ENCODE assay signal across 8 mouse cellular contexts in the genomic region with DNA sequence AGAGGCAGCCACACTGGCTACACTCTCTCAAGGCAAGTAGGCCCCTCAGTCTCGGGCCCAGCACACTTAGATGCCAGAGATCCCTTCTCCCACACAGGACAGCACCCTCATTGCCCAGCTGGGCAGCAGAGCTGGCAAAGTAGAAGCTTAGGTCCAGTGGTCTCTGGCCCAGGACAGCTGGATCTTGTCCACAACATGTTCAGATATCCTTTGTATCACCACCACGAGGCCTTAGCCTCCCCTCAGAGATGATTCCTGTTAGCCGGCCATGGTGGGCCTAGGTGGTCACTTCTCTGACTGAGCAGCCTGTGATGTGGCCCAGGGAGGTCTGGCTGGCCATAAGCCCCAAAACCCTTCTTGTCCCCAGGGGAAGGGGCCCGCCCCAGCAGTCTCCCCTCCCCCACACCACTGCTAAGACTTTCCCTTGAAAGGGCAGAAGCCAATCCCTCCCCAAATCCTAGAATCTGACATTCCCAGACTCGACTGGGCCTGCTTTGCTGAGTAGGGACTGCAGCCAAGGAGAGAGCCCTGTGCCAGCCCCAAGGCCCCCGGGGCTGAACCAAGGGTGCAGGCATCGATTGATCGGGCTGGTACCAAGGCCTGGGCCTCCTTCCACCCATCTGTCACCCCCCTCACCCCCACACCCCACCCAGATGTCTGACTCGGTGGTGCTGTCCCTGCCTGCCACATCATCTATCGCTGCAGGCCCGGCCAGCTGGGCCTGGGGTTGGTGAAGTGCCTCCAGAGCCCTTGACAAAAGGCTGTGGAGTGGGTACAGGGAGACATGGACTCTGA. TPM values are rescaled to one million over a fixed set of nuclear protein-coding genes. Genes with fewer than 3 reads are reported as not detected.
A peak's percentile ranks its signal among the peaks of the same experiment; 100 is the strongest.
DNase-seq lines count a peak whose midpoint lies in the region; ATAC-seq and TF ChIP-seq lines count a peak whose summit lies in the region.

No protein-coding gene starts in this region.

- DNase-seq in heart, adult 11 months, result peak; percentile 93
- DNase-seq in heart, postnatal 25 days (ENCODE audit: low spot score), result no peak
- no peak for DNase-seq in forebrain, embryonic 10.5 days (ENCODE audit: extremely low spot score, low spot score)
- no peak for DNase-seq in liver, postnatal 0 days
- DNase-seq in embryo, embryonic 10 days (ENCODE audit: low spot score), result no peak
- DNase-seq in adipocyte (ENCODE audit: low spot score), result no peak

- H3K4me3 ChIP-seq in E14TG2a.4 (replicated peaks; ENCODE audit: low read length), result peak overlapping the region; percentile 39; the same call in 1 of the 2 replicates
- H3K4me3 ChIP-seq in forebrain, embryonic 10.5 days, result peak overlapping the region; percentile 11; the same call in 1 of the 2 replicates
- H3K4me3 ChIP-seq in liver, postnatal 0 days (ENCODE audit: low read depth, low read length), result no peak overlapping the region

- H3K9ac ChIP-seq in liver, postnatal 0 days (replicated peaks), result no peak overlapping the region; the same call in 1 of the 2 replicates

- peak overlapping the region; percentile 19; the same call in 1 of the 2 replicates for H3K4me2 ChIP-seq in liver, postnatal 0 days (ENCODE audit: low read depth, low read length)

- 46% methylated on average over 11 of the region's 11 CpGs for WGBS in forebrain, embryonic 10.5 days
- 65% methylated on average over 11 of the region's 11 CpGs for WGBS in liver, postnatal 0 days (ENCODE audit: insufficient replicate concordance)

- H3K27me3 ChIP-seq in E14TG2a.4 (ENCODE audit: insufficient read depth, low read length), result no peaks in the 10 kb centered on the region; the same call in 1 of the 2 replicates
- H3K27me3 ChIP-seq in forebrain, embryonic 10.5 days (ENCODE audit: poor library complexity, severe bottlenecking), result peaks cover 65% of the 10 kb centered on the region
- 0 out of 2 replicates have a peak, but pooled peaks cover 7% of the 10 kb centered on the region for H3K27me3 ChIP-seq in liver, postnatal 0 days (ENCODE audit: insufficient read depth, low read length)

- no peak for ATAC-seq in liver, postnatal 0 days
- ATAC-seq in megakaryocyte-erythroid progenitor cell, adult 5-6 weeks (replicated peaks; ENCODE audit: low FRiP score, low TSS enrichment, poor library complexity, severe bottlenecking), result no peak

- peak overlapping the region; percentile 84 for H3K27ac ChIP-seq in forebrain, embryonic 10.5 days
- no peak overlapping the region for H3K27ac ChIP-seq in liver, postnatal 0 days (ENCODE audit: low read depth)

- peaks cover 6% of the 10 kb centered on the region for H3K9me3 ChIP-seq in E14TG2a.4 (ENCODE audit: low read length)
- no peaks in the 10 kb centered on the region for H3K9me3 ChIP-seq in forebrain, embryonic 10.5 days
- no peaks in the 10 kb centered on the region for H3K9me3 ChIP-seq in liver, postnatal 0 days (ENCODE audit: low read length)

- no peak for TF ChIP-seq EP300 in liver, postnatal 0 days (IDR thresholded peaks at IDR 0.05; ENCODE audit: low read depth)

- intact Hi-C loops in heart, postnatal 25 days (cut with DNase I), result no loop called here

- peaks cover 71% of the 10 kb centered on the region for H3K4me1 ChIP-seq in E14TG2a.4 (replicated peaks; ENCODE audit: low read depth, low read length)
- H3K4me1 ChIP-seq in forebrain, embryonic 10.5 days, result peaks cover 54% of the 10 kb centered on the region
- H3K4me1 ChIP-seq in liver, postnatal 0 days (ENCODE audit: insufficient read depth), result peaks cover 22% of the 10 kb centered on the region

- TF ChIP-seq CTCF in E14TG2a.4 (conservative IDR thresholded peaks at IDR 0.05; ENCODE audit: low read length), result no peak
- TF ChIP-seq CTCF in liver, postnatal 0 days (IDR thresholded peaks at IDR 0.05; ENCODE audit: low read depth), result no peak

- peaks cover 15% of the 10 kb centered on the region for H3K36me3 ChIP-seq in E14TG2a.4 (ENCODE audit: insufficient read depth, low read length)
- H3K36me3 ChIP-seq in forebrain, embryonic 10.5 days (replicated peaks), result no peaks in the 10 kb centered on the region
- no peaks in the 10 kb centered on the region for H3K36me3 ChIP-seq in liver, postnatal 0 days (replicated peaks; ENCODE audit: insufficient read depth, low read length)

RNA-seq across cellular contexts. Expression of a gene that starts 1.8 kb away (rescaled TPM):
- total RNA-seq in heart, postnatal 25 days (2021), result 1 to 10 TPM; 9.6 to 9.9 TPM
- polyA plus RNA-seq in forebrain, embryonic 10.5 days (2016; fragmentation: Nextera tagmentation; extraction: Ambion mirVana), result 7.4 and 8.7 TPM in 2 replicates
- polyA plus RNA-seq in liver, postnatal 0 days (2015; fragmentation: Nextera tagmentation; extraction: Ambion mirVana), result 5.5 and 5.8 TPM in 2 replicates
- total RNA-seq in megakaryocyte-erythroid progenitor cell, adult 5-6 weeks (2014; fragmentation: Nextera tagmentation), result not detected in 2 replicates
- not detected in 2 replicates for total RNA-seq in megakaryocyte-erythroid progenitor cell, adult 5-6 weeks (2017)

RNA-seq across cellular contexts. Expression of a gene that starts 9.2 kb away (rescaled TPM):
- 10 to 100 TPM; 33.5 to 37.1 TPM for total RNA-seq in heart, postnatal 25 days (2021)
- 44.2 and 50.8 TPM in 2 replicates for polyA plus RNA-seq in forebrain, embryonic 10.5 days (2016; fragmentation: Nextera tagmentation; extraction: Ambion mirVana)
- polyA plus RNA-seq in liver, postnatal 0 days (2015; fragmentation: Nextera tagmentation; extraction: Ambion mirVana), result 84.8 and 94.7 TPM in 2 replicates
- total RNA-seq in megakaryocyte-erythroid progenitor cell, adult 5-6 weeks (2014; fragmentation: Nextera tagmentation), result 34.9 and 39.2 TPM in 2 replicates
- total RNA-seq in megakaryocyte-erythroid progenitor cell, adult 5-6 weeks (2017), result 28.1 and 35.4 TPM in 2 replicates

RNA-seq across cellular contexts. Expression of a gene that starts 12.9 kb away (rescaled TPM):
- under 1 TPM in 1 of 2 experiments, not detected in 1; 0.53 TPM for total RNA-seq in heart, postnatal 25 days (2021)
- polyA plus RNA-seq in forebrain, embryonic 10.5 days (2016; fragmentation: Nextera tagmentation; extraction: Ambion mirVana), result 39.1 and 42.7 TPM in 2 replicates
- polyA plus RNA-seq in liver, postnatal 0 days (2015; fragmentation: Nextera tagmentation; extraction: Ambion mirVana), result 0.63 and 0.69 TPM in 2 replicates
- 2.5 and 2.9 TPM in 2 replicates for total RNA-seq in megakaryocyte-erythroid progenitor cell, adult 5-6 weeks (2014; fragmentation: Nextera tagmentation)
- total RNA-seq in megakaryocyte-erythroid progenitor cell, adult 5-6 weeks (2017), result 0.19 and 14.6 TPM in 2 replicates

RNA-seq across cellular contexts. Expression of a gene that starts 42.6 kb away (rescaled TPM):
- 1 to 10 TPM in 1 of 2 experiments, under 1 TPM in 1; 0.73 to 3.7 TPM for total RNA-seq in heart, postnatal 25 days (2021)
- 2.9 and 4.1 TPM in 2 replicates for polyA plus RNA-seq in forebrain, embryonic 10.5 days (2016; fragmentation: Nextera tagmentation; extraction: Ambion mirVana)
- polyA plus RNA-seq in liver, postnatal 0 days (2015; fragmentation: Nextera tagmentation; extraction: Ambion mirVana), result 1.9 and 3.3 TPM in 2 replicates
- total RNA-seq in megakaryocyte-erythroid progenitor cell, adult 5-6 weeks (2014; fragmentation: Nextera tagmentation), result 0.74 and 0.98 TPM in 2 replicates
- 5.6 TPM in 1 of 2 replicates, not detected in the other for total RNA-seq in megakaryocyte-erythroid progenitor cell, adult 5-6 weeks (2017)

RNA-seq across cellular contexts. Expression of a gene that starts 52.8 kb away (rescaled TPM):
- 10 to 100 TPM; 75.2 to 78.9 TPM for total RNA-seq in heart, postnatal 25 days (2021)
- 103 and 108 TPM in 2 replicates for polyA plus RNA-seq in forebrain, embryonic 10.5 days (2016; fragmentation: Nextera tagmentation; extraction: Ambion mirVana)
- 45.0 and 46.8 TPM in 2 replicates for polyA plus RNA-seq in liver, postnatal 0 days (2015; fragmentation: Nextera tagmentation; extraction: Ambion mirVana)
- 32.2 and 50.7 TPM in 2 replicates for total RNA-seq in megakaryocyte-erythroid progenitor cell, adult 5-6 weeks (2014; fragmentation: Nextera tagmentation)
- 11.4 and 23.5 TPM in 2 replicates for total RNA-seq in megakaryocyte-erythroid progenitor cell, adult 5-6 weeks (2017)

Comparison
In these comparisons a context has a peak if more than half of its experiments do, and no peak if none do; other contexts are left out.
1. RNA of a gene that starts 1.8 kb away (total RNA-seq): 9.6 to 9.9 TPM in heart, postnatal 25 days; not detected in megakaryocyte-erythroid progenitor cell, adult 5-6 weeks; every median in the first group is over 10 times any median in the second.